Mouse (Mus musculus) Patski (cell line): ENCODE measurements around the gene Fam84b. TPM values are rescaled to one million over a fixed set of nuclear protein-coding genes. Genes with fewer than 3 reads are reported as not detected.
A peak's percentile ranks its signal among the peaks of the same experiment; 100 is the strongest.

Source experiments
- ATAC-seq: fragments of 100-300 bp; one replicate; pipeline ENCODE4 v1.8.0; 2021
- CTCF ChIA-PET: fragments of 350-600 bp; sonication (Branson Sonifier 250); formaldehyde crosslinking; loops from one replicate; lab custom pipeline; 2022; ENCODE audit warnings: inconsistent platforms; lab: Charles Lee
- POLR2A ChIA-PET: fragments of 350-600 bp; sonication (Branson Sonifier 250); formaldehyde crosslinking; loops from one replicate; lab custom pipeline; 2022; ENCODE audit warnings: antibody characterized with exemption, inconsistent platforms; lab: Charles Lee
- DNase-seq: peaks from one replicate; pipeline ENCODE4 v3.0.0-alpha.2; 2011; ENCODE audit warnings: low read depth, low spot score
- H3K27me3 ChIP-seq: fragments of 371-371 bp; one replicate; pipeline ENCODE4 v1.5.1; 2021
- CTCF ChIP-seq: fragments of 100-300 bp; IDR thresholded peaks from one replicate; pipeline ENCODE4 v1.5.1; 2021
- in situ Hi-C: fragments of 300-500 bp; cut with MboI; formaldehyde crosslinking; loops from 3 replicates; pipeline ENCODE4 v1.11.1; 2018; ENCODE audit warnings: low pct_unique_long_range_greater_than_20kb, mixed read lengths
- polyA plus RNA-seq: library from polyadenylated mRNA; unstranded; gene quantifications from one replicate; pipeline ENCODE4 v1.2.3, GENCODE M21; 2021

The Fam84b gene
- polyA plus RNA-seq, 1 experiment from 2014 or later = 31.9 TPM

DNA sequence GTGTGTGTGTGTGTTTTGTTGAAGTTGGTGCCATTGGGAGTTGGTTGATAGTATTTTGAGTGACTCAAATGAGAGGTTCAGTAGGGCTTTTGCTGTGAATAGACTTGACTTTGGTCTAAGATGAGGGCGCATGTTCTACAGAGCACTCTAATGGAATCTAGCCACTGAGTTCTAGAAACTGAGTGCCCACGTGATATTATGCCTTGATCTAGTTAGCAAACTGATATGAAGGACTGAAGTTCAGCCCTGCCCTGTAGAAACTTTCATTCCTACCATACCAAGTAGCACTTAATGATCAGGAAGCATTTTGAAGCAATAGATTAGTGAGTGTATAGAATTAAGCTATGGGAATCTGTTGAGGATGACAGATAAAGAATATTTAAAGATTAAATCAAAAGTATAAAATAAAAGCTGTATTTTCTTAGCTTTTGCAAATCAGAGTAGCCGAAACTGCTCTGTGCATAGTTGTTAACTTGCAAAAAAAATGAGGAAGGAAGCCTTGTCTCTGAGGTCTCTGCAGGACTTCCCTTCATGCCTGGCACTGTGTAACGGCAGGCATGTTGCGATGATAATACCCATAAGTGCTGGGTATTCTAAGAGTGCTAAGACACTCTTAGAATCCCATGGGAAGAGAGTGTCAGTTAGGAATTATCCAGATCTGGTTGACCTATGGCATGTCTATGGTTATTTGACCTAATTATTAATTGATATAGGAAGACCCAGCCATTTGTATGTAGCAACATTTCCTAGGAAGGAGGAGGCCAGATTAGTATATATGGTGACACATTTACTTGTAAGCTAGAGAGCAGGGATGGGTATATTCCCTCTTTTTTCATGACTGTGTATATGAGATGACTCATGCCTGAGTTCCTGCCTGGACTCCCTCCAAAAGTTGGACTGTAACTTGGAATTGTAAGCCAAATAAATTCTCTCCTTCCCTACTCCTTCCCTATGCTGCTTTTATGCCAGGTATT is 18.7 kb downstream of the Fam84b start:
- in situ Hi-C loops = loop anchor here (25.0 kb wide), 2 partner anchors 948 to 1173 kb away; no protein-coding TSS in a partner anchor
- ChIA-PET CTCF (no interaction called here), POLR2A (interaction anchor here (1.2 kb wide), 1 partner anchor 11 kb away, joined by 3 read pairs; no protein-coding TSS in a partner anchor)
- no peak for DNase-seq
- no peak for TF ChIP-seq CTCF
- no peak for ATAC-seq
- H3K27me3 ChIP-seq = no peaks in the 10 kb centered on the region

DNA sequence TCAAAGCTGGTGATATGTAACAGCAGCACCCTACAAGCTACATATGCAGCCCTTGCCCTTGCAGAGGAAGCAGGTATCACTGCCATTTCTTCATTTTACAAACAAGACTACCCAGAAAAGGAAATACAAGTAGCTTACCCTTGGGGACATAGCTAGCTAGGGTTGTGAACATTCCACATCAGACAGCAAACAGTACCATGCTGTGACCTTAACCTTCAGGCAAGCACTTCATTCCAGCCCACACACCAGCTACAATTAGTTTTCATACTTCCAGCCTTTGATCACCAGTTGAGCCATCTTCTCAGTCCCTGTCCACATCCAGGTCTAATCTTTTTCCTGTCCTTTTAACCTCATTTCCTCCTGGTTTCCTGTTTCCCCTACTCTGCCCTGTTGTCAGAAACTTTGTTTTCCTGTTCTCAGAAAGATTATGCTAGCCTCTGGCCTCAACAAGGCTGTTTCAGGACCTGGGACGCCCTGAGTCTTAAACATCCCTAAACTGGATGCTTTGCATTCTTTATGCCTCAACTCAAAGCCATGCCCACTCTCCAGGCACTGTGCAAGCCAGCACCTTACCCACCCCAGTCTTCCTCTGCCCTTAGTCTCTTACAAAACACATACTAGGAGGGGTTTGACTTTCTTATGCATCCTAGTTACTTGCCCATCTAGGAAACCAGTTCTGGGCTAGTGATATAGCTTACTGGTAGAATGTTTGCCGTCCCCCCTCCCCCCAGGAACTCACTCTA is 19.9 kb downstream of the Fam84b start:
- in situ Hi-C loops = loop anchor here (25.0 kb wide), 2 partner anchors 946 to 1171 kb away; no protein-coding TSS in a partner anchor
- ChIA-PET POLR2A (no interaction called here), CTCF (interaction anchor here (1.3 kb wide), 1 partner anchor 69 kb away, joined by 4 read pairs; no protein-coding TSS in a partner anchor)
- no peak for ATAC-seq
- no peaks in the 10 kb centered on the region for H3K27me3 ChIP-seq
- TF ChIP-seq CTCF = no peak
- no peak for DNase-seq

DNA sequence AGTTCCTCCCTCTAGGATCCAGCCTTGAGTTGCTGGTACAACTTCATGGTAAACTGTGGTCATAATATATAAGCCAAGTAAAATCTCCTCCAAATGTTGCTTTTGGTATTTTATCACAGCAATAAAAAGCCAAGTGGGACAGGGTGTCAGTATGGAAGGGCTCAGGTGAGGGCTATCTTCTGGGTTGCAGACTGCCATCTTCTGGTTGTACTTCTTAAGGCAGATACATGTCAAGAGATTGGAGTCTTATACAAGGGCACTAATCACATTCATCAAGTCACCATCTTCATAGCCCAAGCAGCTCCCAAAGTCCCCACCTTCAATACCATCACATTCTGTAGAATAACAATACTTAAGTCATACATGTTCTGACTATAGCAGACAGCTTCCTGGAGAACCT is 21.0 kb downstream of the Fam84b start:
- no peak for ATAC-seq

DNA sequence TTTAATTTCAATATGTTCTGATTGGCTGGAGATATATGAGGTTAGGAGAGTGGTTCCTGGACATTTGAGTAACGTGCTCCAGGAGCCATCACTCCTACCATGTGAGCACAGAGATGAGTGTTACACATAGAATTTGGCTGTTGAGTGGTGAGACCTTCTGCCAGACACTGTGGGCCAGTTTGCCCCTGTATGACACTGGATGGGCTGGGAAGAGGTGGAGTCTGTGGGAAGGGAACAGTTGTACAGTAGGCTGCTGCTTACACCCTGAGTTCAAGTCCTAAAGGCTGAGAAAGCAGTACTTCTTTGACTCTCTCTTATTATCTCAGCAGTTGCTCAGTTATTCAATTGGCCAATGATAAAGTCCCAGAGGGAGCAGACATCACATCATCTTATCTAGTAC is 27.4 kb downstream of the Fam84b start:
- in situ Hi-C loops = loop anchor here (10.0 to 25.0 kb wide), 3 partner anchors 939 to 1431 kb away; no protein-coding TSS in a partner anchor
- ChIA-PET CTCF (no interaction called here), POLR2A (no interaction called here)
- no peak for TF ChIP-seq CTCF
- ATAC-seq (no peak), DNase-seq (no peak)
- no peaks in the 10 kb centered on the region for H3K27me3 ChIP-seq

More for the DNA sequence above, 21.0 kb downstream of the Fam84b start:
- no peaks in the 10 kb centered on the region for H3K27me3 ChIP-seq
- ChIA-PET POLR2A (no interaction called here), CTCF (interaction anchor here (1.3 kb wide), 1 partner anchor 68 kb away, joined by 4 read pairs; no protein-coding TSS in a partner anchor)
- no peak for DNase-seq
- in situ Hi-C loops = loop anchor here (25.0 kb wide), 2 partner anchors 945 to 1170 kb away; no protein-coding TSS in a partner anchor
- no peak for TF ChIP-seq CTCF

DNA sequence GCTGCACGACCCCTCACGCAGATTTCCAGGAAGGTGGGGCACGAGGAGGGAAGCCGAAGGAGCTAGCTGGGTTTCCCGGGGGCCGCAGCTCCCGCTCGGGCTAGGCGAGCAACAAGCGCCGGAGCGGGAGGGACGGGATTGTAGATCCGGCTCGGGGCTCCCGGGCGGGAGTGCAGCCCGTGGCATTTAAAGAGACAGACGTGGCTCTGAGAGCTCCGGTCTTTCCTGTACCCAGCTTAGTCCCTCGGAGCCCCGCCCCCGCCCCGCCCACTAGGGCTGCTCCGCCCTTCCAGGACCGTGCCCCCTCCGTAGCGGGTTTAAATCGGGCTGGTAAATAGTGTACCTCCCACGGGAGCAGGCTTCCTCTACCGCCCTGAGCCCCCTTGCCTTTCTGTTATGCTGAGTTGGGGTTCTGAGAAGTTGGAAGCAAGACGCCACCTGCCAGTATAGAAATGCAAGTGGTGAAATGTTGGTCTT is 28.8 kb downstream of the Fam84b start:
- no peaks in the 10 kb centered on the region for H3K27me3 ChIP-seq
- in situ Hi-C loops = loop anchor here (5.0 to 25.0 kb wide), 5 partner anchors 273 to 1430 kb away; no protein-coding TSS in a partner anchor
- CTCF ChIA-PET = no interaction called here
- DNase-seq (no peak), ATAC-seq (peak; percentile 81)
- no peak for TF ChIP-seq CTCF
- POLR2A ChIA-PET = interaction anchor here (1.4 to 1.9 kb wide), 3 partner anchors 13 to 132 kb away, joined by 3 to 7 read pairs (median 6); no protein-coding TSS in a partner anchor

DNA sequence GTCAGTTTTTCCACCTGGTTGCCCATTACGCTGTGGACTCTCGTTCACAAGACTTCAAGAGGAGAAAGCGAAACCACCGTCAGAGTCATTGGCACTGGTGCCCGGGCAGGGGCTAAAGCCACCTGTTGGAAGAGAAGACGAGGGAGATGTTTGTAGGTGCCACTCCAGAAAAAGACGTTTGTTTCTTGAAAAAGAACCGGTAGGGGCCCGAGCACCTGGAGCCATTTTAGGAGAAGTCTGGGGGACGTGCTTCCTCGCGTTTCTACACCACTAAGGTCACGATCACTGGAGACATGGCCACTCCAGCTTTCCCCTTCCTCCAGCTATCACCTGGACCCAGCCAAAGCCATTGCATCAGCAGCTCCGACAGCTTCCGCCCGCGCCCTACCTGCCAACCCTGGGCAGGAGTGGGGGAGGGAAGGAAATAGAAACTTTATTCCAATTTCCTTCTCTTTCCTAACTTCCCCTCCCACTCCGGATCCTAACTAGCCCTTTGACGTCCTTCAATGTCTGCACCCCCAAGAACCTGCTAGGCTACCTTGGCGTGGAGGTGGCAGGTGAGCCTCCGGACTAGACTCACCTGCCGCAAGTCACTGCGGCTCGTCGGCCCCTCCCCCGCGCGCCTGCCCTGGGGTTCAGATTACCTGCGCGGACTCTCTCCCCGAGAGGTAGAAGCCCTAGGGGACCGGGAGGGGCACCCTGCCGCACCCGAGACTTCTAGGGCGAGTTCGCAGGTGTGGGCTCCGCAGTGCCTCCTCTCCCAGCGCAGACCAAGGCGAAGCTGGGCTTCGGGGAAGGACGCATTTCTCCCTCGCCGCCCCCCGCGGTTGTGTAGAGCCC is 29.5 kb downstream of the Fam84b start:
- no peaks in the 10 kb centered on the region for H3K27me3 ChIP-seq
- ChIA-PET CTCF (interaction anchor here (1.0 kb wide), 1 partner anchor 132 kb away, joined by 4 read pairs; no protein-coding TSS in a partner anchor), POLR2A (interaction anchor here (0.7 to 1.9 kb wide), 4 partner anchors 11 to 131 kb away, joined by 3 to 7 read pairs (median 4); no protein-coding TSS in a partner anchor)
- ATAC-seq = peak; percentile 13
- no peak for TF ChIP-seq CTCF
- DNase-seq = no peak
- in situ Hi-C loops = loop anchor here (5.0 to 10.0 kb wide), 3 partner anchors 273 to 1429 kb away; no protein-coding TSS in a partner anchor

DNA sequence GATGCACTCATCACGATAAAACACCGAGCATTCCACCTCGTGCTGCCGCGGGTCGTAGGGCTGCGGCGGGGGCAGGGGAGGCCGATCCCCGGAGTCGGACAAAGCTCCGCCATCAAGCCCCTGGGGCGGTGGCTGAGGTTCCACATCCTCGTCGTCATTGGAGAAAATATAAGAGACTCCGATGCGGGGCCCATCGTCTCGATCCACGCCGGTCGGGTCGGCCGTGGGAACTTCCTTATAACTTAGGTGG is 30.0 kb downstream of the Fam84b start:
- H3K27me3 ChIP-seq = no peaks in the 10 kb centered on the region
- CTCF ChIA-PET = interaction anchor here (0.8 to 1.2 kb wide), 3 partner anchors 61 to 131 kb away, joined by 3 to 4 read pairs (median 3); no protein-coding TSS in a partner anchor
- POLR2A ChIA-PET = interaction anchor here (1.4 to 2.1 kb wide), 4 partner anchors 14 to 131 kb away, joined by 3 to 7 read pairs (median 6); no protein-coding TSS in a partner anchor
- in situ Hi-C loops = loop anchor here (5.0 to 10.0 kb wide), 3 partner anchors 274 to 1429 kb away; no protein-coding TSS in a partner anchor
- no peak for TF ChIP-seq CTCF
- ATAC-seq = no peak
- no peak for DNase-seq

DNA sequence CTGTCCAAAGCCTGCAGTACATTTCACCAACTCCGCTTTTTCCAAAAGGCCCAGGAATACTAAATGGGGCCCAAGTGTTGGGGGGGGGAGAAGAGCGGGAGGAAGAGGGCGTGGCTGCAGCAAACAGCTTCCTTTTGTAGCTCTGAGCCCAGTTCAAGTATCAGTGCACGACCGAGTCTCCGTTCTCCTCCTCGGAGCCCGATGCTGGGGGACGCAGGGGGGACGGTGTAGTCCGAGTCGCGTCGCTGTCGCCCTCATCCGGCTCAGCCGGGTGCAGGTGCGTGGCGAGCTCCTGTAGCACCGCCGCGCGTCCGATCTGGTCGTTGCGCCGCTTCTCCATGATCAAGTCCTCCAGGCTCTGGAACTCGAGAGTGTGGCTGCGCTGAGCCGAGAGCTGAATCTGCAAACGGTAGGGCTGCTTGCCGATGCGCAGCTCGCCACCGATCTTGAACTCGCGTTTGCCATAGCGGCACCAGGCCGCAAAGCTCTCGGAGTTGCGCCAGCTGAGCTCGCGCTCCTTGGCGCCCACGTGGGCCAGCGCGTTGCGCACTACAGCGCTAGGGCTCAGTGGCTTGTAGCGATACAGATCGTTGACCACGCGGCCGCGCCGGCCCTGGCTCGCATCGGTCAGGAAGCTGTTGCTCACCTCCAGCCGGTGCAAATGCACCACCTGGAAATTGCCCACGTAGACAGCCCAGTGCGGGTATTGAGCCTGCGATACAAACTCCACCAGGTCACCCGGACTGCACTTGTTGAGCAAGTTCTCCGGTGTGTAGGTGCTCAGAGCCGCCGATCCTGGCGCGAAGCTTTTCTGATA is 30.6 kb downstream of the Fam84b start:
- ChIA-PET CTCF (interaction anchor here (0.8 to 2.2 kb wide), 6 partner anchors 30 to 131 kb away, joined by 3 to 9 read pairs (median 4); no protein-coding TSS in a partner anchor), POLR2A (interaction anchor here (1.4 to 2.1 kb wide), 4 partner anchors 15 to 130 kb away, joined by 3 to 7 read pairs (median 6); no protein-coding TSS in a partner anchor)
- H3K27me3 ChIP-seq = no peaks in the 10 kb centered on the region
- TF ChIP-seq CTCF = no peak
- peak; percentile 38 for ATAC-seq
- DNase-seq = no peak
- in situ Hi-C loops = loop anchor here (5.0 to 10.0 kb wide), 3 partner anchors 274 to 1428 kb away; no protein-coding TSS in a partner anchor
